Mouse (Mus musculus): ENCODE data around the gene Tmem206.

- TF ChIP-seq POLR2A (IDR thresholded peaks at IDR 0.05; ENCODE audit: borderline replicate concordance, control insufficient read depth, low read depth, low read length) (no peak), CTCF (IDR thresholded peaks at IDR 0.05; ENCODE audit: control insufficient read depth, insufficient read depth, low read length) (no peak)
Measured at GRCm38 (mm10) chr1:191359478-191359877, 33.8 kb downstream of the Tmem206 start.
